Mouse (Mus musculus) forebrain, embryonic 11.5 days (tissue): Measurements from ENCODE around the gene 4930516K23Rik. TPM values are rescaled to one million over a fixed set of nuclear protein-coding genes. Genes with fewer than 3 reads are reported as not detected.

Experiments
- ATAC-seq: fragments of 200-750 bp; cut with Nextera tagmentation; replicated peaks from 2 replicates; pipeline ENCODE4 v1.8.0; 2017; ENCODE audit warnings: moderate TSS enrichment; ENCODE audit not compliant: low FRiP score
- DNase-seq: peaks from one replicate; pipeline ENCODE4 v3.0.0-alpha.2; 2017; ENCODE audit warnings: low spot score
- H3K27ac ChIP-seq: fragments of 300-500 bp; sonication (generic); 2 replicates; pipeline ENCODE4 v1.5.1; 2014; ENCODE audit warnings: low read depth, low read length
- H3K27me3 ChIP-seq: fragments of 300-500 bp; sonication (generic); 2 replicates; pipeline ENCODE4 v1.6.1; 2014; ENCODE audit warnings: mild to moderate bottlenecking, low read length, mixed read lengths; ENCODE audit not compliant: control insufficient read depth, insufficient read depth
- H3K36me3 ChIP-seq: fragments of 300-500 bp; sonication (generic); 2 replicates; pipeline ENCODE4 v1.6.1; 2014; ENCODE audit warnings: mild to moderate bottlenecking, low read length, moderate library complexity, mixed read lengths; ENCODE audit not compliant: control insufficient read depth, insufficient read depth
- H3K4me1 ChIP-seq: fragments of 300-500 bp; sonication (generic); replicated peaks from 2 replicates; pipeline ENCODE4 v1.6.1; 2014; ENCODE audit warnings: low read length, mixed read lengths; ENCODE audit not compliant: control insufficient read depth, insufficient read depth
- H3K4me2 ChIP-seq: fragments of 300-500 bp; sonication (generic); 2 replicates; pipeline ENCODE4 v1.6.1; 2014; ENCODE audit warnings: low read depth, mild to moderate bottlenecking, low read length, moderate library complexity, mixed read lengths; ENCODE audit not compliant: severe bottlenecking
- H3K4me3 ChIP-seq: fragments of 300-500 bp; sonication (generic); 2 replicates; pipeline ENCODE4 v1.5.1; 2014; ENCODE audit warnings: low read depth, low read length
- H3K9ac ChIP-seq: fragments of 300-500 bp; sonication (generic); 2 replicates; pipeline ENCODE4 v1.6.1; 2014; ENCODE audit warnings: low read length
- H3K9me3 ChIP-seq: fragments of 300-500 bp; sonication (generic); 2 replicates; pipeline ENCODE4 v1.6.1; 2016; ENCODE audit warnings: low read length, mixed read lengths; ENCODE audit not compliant: control insufficient read depth
- WGBS: fragments of 180-500 bp; shearing (Covaris S2); extraction: QIAGEN DNeasy Blood & Tissue Kit; methylation state at CpG from one replicate; pipeline ENCODE4 v1.1.7; 2014; 5-methylcytosine and 5-hydroxymethylcytosine counted together
- polyA plus RNA-seq: library from polyadenylated mRNA; unstranded; fragments of >200 nt; fragmentation: Nextera tagmentation; extraction: Ambion mirVana; gene quantifications from 2 replicates; pipeline ENCODE4 v1.2.1, GENCODE M21; 2014

The 4930516K23Rik gene
- not detected in 2 replicates for polyA plus RNA-seq

DNA sequence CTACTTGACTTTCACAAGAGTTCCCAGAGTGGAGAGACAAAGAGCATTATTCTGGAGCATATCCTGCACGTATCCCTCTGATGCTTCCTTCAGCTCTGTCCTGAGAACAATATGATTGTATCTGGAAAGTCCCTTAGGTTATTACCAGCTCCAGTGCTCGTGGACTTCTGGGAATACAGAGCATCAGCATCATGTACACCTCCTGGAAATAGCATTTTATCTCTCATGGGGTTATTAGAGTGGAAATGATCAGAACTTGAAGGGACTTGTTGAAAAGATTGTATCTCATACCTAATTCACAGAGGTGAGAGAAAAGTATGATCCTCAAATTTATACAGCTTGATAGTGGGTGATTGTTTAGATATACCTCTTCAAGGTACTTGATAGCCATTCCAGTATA lies at the start of gene 4930516K23Rik:
4930516K23Rik (minus strand) TSS at position 101 of the 400 bp plus-strand sequence.
- H3K4me3 ChIP-seq = no peak within 1 kb of the TSS
- H3K27me3 ChIP-seq = no peaks in the 10 kb centered on the region
- H3K4me2 ChIP-seq = no peak within 1 kb of the TSS
- ATAC-seq (no peak), DNase-seq (no peak)
- no peaks in the 10 kb centered on the region for H3K9me3 ChIP-seq
- 50% methylated on average over 2 of the region's 2 CpGs for WGBS
- H3K27ac ChIP-seq = no peak within 1 kb of the TSS
- H3K9ac ChIP-seq = no peak within 1 kb of the TSS
- H3K36me3 ChIP-seq = no peaks in the 10 kb centered on the region
- no peaks in the 10 kb centered on the region for H3K4me1 ChIP-seq

- Histone ChIP-seq H3K4me1 (no peaks in the 10 kb centered on the region), H3K27ac (no peak within 1 kb of the TSS), H3K36me3 (no peaks in the 10 kb centered on the region), H3K4me2 (no peak within 1 kb of the TSS), H3K9me3 (no peaks in the 10 kb centered on the region), H3K9ac (no peak within 1 kb of the TSS), H3K4me3 (no peak within 1 kb of the TSS), H3K27me3 (no peaks in the 10 kb centered on the region)
- no peak for DNase-seq
- ATAC-seq = no peak
Observed at GRCm38 (mm10) chr7:104104757-104104972, 43.4 kb upstream of the 4930516K23Rik start, which contains the start of gene Olfr646. Olfr646 (plus strand) TSS chr7:104104873.

DNA sequence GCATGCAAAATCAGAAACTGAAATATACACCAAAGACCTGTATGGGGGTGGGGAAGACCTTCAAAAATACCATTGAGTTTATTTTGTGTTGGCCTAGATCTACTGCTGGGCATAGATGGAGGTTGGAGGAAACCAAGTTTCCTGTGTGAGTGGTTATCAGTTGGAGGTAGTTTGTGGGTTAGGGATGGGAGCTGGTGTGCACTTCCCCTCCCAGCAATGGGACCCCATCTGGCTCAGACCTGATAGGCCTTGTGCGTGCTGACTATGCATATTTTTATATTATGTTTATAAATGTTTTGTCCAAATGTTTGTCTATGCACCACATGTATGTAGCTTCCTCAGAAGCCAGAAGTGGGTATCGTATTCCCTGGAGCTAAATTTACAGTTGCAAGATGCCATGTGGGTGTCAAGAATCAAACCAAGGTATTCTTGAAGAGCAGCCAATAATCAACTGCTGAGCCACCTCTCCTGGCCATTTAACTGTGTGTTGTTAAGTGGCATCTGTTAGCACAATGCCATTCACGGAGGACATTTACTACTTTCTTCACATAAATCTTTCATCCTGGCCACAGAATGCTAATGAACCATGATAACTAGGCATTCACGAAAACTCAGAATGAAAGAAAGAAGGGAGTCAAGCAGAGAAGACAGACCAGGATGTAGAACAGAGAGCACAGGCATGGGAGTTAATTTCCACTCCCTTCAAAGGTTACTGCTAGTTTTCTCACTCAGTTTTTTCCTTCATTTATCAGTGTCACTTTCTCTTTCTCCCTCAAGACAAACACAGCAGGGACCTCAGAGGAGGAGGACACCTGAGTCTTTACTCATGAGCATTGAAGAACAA lies 42.9 kb upstream of the 4930516K23Rik start:
- Histone ChIP-seq H3K4me3 (no peak overlapping the region), H3K9ac (no peak overlapping the region), H3K4me1 (no peaks in the 10 kb centered on the region), H3K27me3 (no peaks in the 10 kb centered on the region), H3K27ac (no peak overlapping the region), H3K36me3 (no peaks in the 10 kb centered on the region), H3K4me2 (no peak overlapping the region), H3K9me3 (no peaks in the 10 kb centered on the region)
- DNase-seq (no peak), ATAC-seq (no peak)
- 68% methylated on average over 4 of the region's 4 CpGs for WGBS

DNA sequence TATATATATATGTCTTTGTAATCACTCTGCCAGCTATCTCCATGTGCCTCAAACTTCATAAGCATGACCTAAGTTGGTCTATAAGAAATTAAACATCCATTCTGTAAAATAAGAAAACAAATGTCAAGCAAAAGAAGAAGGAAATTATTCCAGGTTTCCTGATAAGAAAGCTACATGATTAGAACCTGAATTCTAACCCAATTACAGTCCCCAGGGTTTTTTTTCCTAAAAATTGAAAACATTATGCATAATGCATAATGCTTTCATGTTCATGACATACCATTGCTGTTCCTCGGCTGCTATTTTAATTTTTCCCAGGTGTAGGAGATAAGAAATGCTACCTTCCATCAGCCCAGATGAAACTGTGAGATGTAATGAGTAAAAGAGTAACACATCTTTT lies 24.1 kb upstream of the 4930516K23Rik start, which contains the start of gene Olfr645:
Olfr645 (minus strand) TSS at position 101 of the 400 bp plus-strand sequence.
- no peaks in the 10 kb centered on the region for H3K9me3 ChIP-seq
- no peak within 1 kb of the TSS for H3K4me3 ChIP-seq
- H3K27me3 ChIP-seq = no peaks in the 10 kb centered on the region
- WGBS = 94% methylated on average over 1 of the region's 1 CpGs
- DNase-seq = no peak
- no peak within 1 kb of the TSS for H3K27ac ChIP-seq
- H3K36me3 ChIP-seq = no peaks in the 10 kb centered on the region
- no peak within 1 kb of the TSS for H3K4me2 ChIP-seq
- H3K4me1 ChIP-seq = no peaks in the 10 kb centered on the region
- no peak within 1 kb of the TSS for H3K9ac ChIP-seq
- no peak for ATAC-seq

- no peak for ATAC-seq
- H3K36me3 ChIP-seq = no peaks in the 10 kb centered on the region
- H3K4me2 ChIP-seq = no peak within 1 kb of the TSS
- H3K9ac ChIP-seq = no peak within 1 kb of the TSS
- WGBS = 80% methylated on average over 2 of the region's 2 CpGs
- H3K27ac ChIP-seq = no peak within 1 kb of the TSS
- H3K9me3 ChIP-seq = no peaks in the 10 kb centered on the region
- no peak within 1 kb of the TSS for H3K4me3 ChIP-seq
- H3K27me3 ChIP-seq = no peaks in the 10 kb centered on the region
- no peaks in the 10 kb centered on the region for H3K4me1 ChIP-seq
- DNase-seq = no peak
Observed at GRCm38 (mm10) chr7:104071769-104072168, 10.5 kb upstream of the 4930516K23Rik start, which contains the start of gene Olfr644. Olfr644 (minus strand) TSS chr7:104071869.

DNA sequence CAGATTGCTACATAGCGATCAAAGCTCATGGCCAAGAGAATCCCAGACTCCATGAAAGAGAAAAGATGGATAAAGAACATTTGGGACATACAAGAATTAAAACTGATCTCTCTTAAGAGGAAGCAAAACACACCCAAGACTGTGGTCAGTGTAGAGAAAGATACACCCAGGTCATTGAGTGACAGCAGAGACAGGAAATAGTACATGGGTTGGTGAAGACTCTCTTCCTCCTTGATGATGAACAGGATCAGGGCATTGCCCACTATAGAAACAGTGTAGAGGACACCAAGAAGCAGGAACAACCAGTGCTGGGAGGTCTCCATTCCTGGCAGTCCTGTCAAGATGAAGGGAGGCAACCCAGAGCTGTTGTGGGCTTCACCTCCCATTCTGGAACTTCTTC lies 2.0 kb downstream of the 4930516K23Rik start:
- no peak overlapping the region for H3K4me2 ChIP-seq
- DNase-seq = no peak
- H3K27me3 ChIP-seq = no peaks in the 10 kb centered on the region
- no peak overlapping the region for H3K4me3 ChIP-seq
- no peaks in the 10 kb centered on the region for H3K36me3 ChIP-seq
- 97% methylated on average over 1 of the region's 1 CpGs for WGBS
- no peaks in the 10 kb centered on the region for H3K4me1 ChIP-seq
- no peak for ATAC-seq
- H3K9me3 ChIP-seq = no peaks in the 10 kb centered on the region
- H3K9ac ChIP-seq = no peak overlapping the region
- H3K27ac ChIP-seq = no peak overlapping the region

DNA sequence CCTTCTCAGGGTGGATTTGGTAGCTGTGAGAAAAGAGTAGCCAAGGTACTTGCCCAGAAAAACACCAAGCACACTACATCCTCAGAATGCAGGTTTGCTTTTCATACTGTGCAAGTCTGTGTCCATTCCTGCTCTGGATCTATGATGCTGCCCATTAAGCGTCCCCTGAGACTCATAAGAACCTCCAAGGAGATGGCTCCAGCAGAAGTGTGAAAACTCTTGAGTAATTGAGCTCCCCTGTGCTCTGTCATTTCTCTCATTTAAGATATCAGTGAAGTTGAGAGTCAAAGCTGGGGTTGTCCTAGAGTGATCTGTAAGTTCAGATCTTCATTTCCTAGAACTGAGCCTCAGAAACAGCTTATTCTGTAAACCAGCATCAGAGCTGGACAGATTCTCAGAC lies 8.7 kb downstream of the 4930516K23Rik start, which contains the start of gene Olfr642:
Olfr642 (minus strand) TSS at position 101 of the 400 bp plus-strand sequence.
- no peak within 1 kb of the TSS for H3K9ac ChIP-seq
- H3K4me1 ChIP-seq = no peaks in the 10 kb centered on the region
- no peaks in the 10 kb centered on the region for H3K36me3 ChIP-seq
- WGBS = 87% methylated on average over 1 of the region's 1 CpGs
- no peaks in the 10 kb centered on the region for H3K9me3 ChIP-seq
- DNase-seq (no peak), ATAC-seq (no peak)
- H3K27ac ChIP-seq = no peak within 1 kb of the TSS
- no peaks in the 10 kb centered on the region for H3K27me3 ChIP-seq
- H3K4me2 ChIP-seq = no peak within 1 kb of the TSS
- no peak within 1 kb of the TSS for H3K4me3 ChIP-seq

DNA sequence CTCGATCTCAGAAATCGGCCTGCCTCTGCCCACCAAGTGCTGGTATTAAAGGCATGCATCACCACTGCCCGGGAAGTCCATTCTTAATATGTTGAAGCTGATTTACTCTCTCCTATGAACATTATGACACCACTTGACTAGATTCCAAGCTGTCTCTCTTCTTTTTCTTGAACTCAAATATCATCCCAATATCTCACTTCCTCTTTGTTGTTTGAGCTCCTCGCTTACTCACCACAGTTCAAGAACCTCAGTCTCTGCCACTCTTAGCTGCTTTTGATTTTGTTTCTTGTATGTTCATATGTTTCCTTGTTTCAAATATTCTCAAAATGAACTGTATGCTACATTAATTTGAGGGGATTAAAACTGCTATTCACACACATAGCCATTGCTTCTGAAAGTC lies 10.5 kb downstream of the 4930516K23Rik start:
- Histone ChIP-seq H3K4me3 (no peak overlapping the region), H3K27ac (no peak overlapping the region), H3K9ac (no peak overlapping the region), H3K4me1 (no peaks in the 10 kb centered on the region), H3K9me3 (no peaks in the 10 kb centered on the region), H3K36me3 (no peaks in the 10 kb centered on the region), H3K27me3 (no peaks in the 10 kb centered on the region), H3K4me2 (no peak overlapping the region)
- DNase-seq (no peak), ATAC-seq (no peak)
- 91% methylated on average over 4 of the region's 4 CpGs for WGBS

DNA sequence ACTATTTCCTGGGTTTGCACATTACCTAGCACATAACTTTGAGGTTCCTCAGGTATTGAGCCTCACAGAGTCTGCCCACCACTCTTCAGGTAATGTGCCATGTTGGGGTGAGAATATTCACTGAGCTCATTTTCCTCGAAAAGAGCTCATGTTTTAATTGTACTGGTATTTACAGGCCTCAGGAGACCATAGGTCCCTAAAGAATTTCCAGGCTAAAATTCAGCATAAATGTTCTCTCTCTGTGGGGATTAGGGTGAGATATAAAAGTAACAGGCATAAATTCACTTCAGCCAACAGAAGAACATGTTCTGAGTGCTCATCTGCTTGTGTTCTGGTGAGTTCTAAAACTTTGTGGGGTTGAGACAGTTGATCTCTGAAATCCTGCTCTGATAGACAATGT lies 26.1 kb downstream of the 4930516K23Rik start, which contains the start of gene Olfr641:
Olfr641 (plus strand) TSS at position 301 of the 400 bp plus-strand sequence.
- WGBS = 80% methylated on average over 1 of the region's 1 CpGs
- H3K4me3 ChIP-seq = no peak within 1 kb of the TSS
- ATAC-seq (no peak), DNase-seq (no peak)
- H3K4me2 ChIP-seq = no peak within 1 kb of the TSS
- H3K4me1 ChIP-seq = no peaks in the 10 kb centered on the region
- no peak within 1 kb of the TSS for H3K27ac ChIP-seq
- H3K9me3 ChIP-seq = no peaks in the 10 kb centered on the region
- H3K27me3 ChIP-seq = no peaks in the 10 kb centered on the region
- H3K36me3 ChIP-seq = no peaks in the 10 kb centered on the region
- H3K9ac ChIP-seq = no peak within 1 kb of the TSS
